Mouse (Mus musculus): ENCODE measurements around the gene Syngr2. TPM values are rescaled to one million over a fixed set of nuclear protein-coding genes. Genes with fewer than 3 reads are reported as not detected.
"Not testable (repeated sequence)": the region's sequence is repeated elsewhere in the genome, so short reads cannot be mapped to it uniquely, and the experiment has no call there.

Syngr2 gene
- polyA plus RNA-seq, 1 experiment from 2014 or later = 30.4 TPM

DNA sequence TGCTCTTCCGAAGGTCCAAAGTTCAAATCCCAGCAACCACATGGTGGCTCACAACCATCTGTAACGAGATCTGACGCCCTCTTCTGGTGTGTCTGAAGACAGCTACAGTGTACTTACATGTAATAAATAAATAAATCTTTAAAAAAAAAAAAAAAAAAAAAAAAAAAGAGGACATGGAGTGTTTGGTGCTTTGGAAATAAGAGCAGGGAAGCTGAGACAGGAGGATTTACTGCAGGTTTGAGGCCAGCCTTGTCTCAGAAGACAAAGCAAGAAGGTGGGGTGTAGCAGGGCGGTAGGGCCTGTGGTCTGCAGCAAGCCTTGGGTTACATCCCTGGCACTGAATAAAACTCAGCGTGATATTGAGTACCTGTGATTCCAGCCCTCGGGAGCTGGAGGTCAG lies 24.0 kb downstream of the Syngr2 start:
- H3K4me1 ChIP-seq (ENCODE audit: control insufficient read depth, insufficient read depth, low read length); H3K4me2 ChIP-seq (ENCODE audit: low read depth, low read length); H3K4me3 ChIP-seq (ENCODE audit: low read depth, low read length); H3K27ac ChIP-seq (replicated peaks; ENCODE audit: low read depth, low read length); H3K9me3 ChIP-seq (replicated peaks; ENCODE audit: control insufficient read depth, low read length); H3K27me3 ChIP-seq (ENCODE audit: control insufficient read depth, insufficient read depth, low read length); DNase-seq (ENCODE audit: low spot score); H3K36me3 ChIP-seq (replicated peaks; ENCODE audit: control insufficient read depth, insufficient read depth, low read depth, low read length); H3K9ac ChIP-seq (replicated peaks; ENCODE audit: low read length); ATAC-seq (replicated peaks; ENCODE audit: insufficient number of reproducible peaks, low FRiP score, low TSS enrichment, low read depth): not testable (repeated sequence)
- WGBS = 85% methylated on average over 4 of the region's 6 CpGs

- Histone ChIP-seq H3K4me3 (ENCODE audit: low read depth, low read length) (no peak overlapping the region), H3K9ac (replicated peaks; ENCODE audit: low read length) (no peak overlapping the region), H3K4me1 (ENCODE audit: control insufficient read depth, insufficient read depth, low read length) (no peaks in the 10 kb centered on the region; the same call in 1 of the 2 replicates), H3K36me3 (replicated peaks; ENCODE audit: control insufficient read depth, insufficient read depth, low read depth, low read length) (no peaks in the 10 kb centered on the region), H3K4me2 (ENCODE audit: low read depth, low read length) (no peak overlapping the region), H3K27me3 (ENCODE audit: control insufficient read depth, insufficient read depth, low read length) (no peaks in the 10 kb centered on the region), H3K9me3 (replicated peaks; ENCODE audit: control insufficient read depth, low read length) (no peaks in the 10 kb centered on the region), H3K27ac (replicated peaks; ENCODE audit: low read depth, low read length) (no peak overlapping the region)
- DNase-seq (ENCODE audit: low spot score) (no peak), ATAC-seq (replicated peaks; ENCODE audit: insufficient number of reproducible peaks, low FRiP score, low TSS enrichment, low read depth) (no peak)
- WGBS = 89% methylated on average over 8 of the region's 8 CpGs
Observed at GRCm38 (mm10) chr11:117834086-117834485, 24.6 kb downstream of the Syngr2 start.

GRCm38 (mm10) chr11:117836306-117836705 lies 26.8 kb downstream of the Syngr2 start:
- Histone ChIP-seq H3K9me3 (replicated peaks; ENCODE audit: control insufficient read depth, low read length) (no peaks in the 10 kb centered on the region), H3K4me3 (ENCODE audit: low read depth, low read length) (no peak overlapping the region), H3K27me3 (ENCODE audit: control insufficient read depth, insufficient read depth, low read length) (no peaks in the 10 kb centered on the region), H3K4me1 (ENCODE audit: control insufficient read depth, insufficient read depth, low read length) (no peaks in the 10 kb centered on the region), H3K4me2 (ENCODE audit: low read depth, low read length) (no peak overlapping the region; the same call in 1 of the 2 replicates), H3K36me3 (replicated peaks; ENCODE audit: control insufficient read depth, insufficient read depth, low read depth, low read length) (no peaks in the 10 kb centered on the region), H3K27ac (replicated peaks; ENCODE audit: low read depth, low read length) (no peak overlapping the region), H3K9ac (replicated peaks; ENCODE audit: low read length) (no peak overlapping the region)
- DNase-seq (ENCODE audit: low spot score) = peak; percentile 40
- no peak for ATAC-seq (replicated peaks; ENCODE audit: insufficient number of reproducible peaks, low FRiP score, low TSS enrichment, low read depth)
- 26% methylated on average over 13 of the region's 13 CpGs for WGBS

DNA sequence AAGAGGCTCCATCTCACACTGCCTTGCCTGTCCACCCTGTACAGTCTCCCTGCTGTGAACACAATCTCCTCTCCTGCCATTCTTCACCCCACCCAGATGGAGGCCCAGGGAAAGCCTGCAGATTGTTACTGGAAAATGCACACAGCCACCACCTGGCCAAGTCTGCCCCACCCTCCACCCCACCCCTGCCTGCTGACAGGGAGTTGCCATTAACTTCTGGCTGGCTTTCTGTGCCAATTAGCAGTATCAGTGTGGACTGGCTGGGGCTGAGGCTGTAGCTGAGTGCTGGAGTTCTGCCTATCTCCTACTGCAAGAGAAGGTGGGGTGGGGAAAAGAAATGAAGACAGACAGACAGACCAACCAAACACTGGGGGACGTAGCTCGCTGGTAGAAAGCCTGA lies 29.1 kb downstream of the Syngr2 start:
- Histone ChIP-seq H3K27me3 (ENCODE audit: control insufficient read depth, insufficient read depth, low read length) (no peaks in the 10 kb centered on the region), H3K4me1 (ENCODE audit: control insufficient read depth, insufficient read depth, low read length) (no peaks in the 10 kb centered on the region), H3K4me2 (ENCODE audit: low read depth, low read length) (no peak overlapping the region), H3K36me3 (replicated peaks; ENCODE audit: control insufficient read depth, insufficient read depth, low read depth, low read length) (no peaks in the 10 kb centered on the region), H3K27ac (replicated peaks; ENCODE audit: low read depth, low read length) (no peak overlapping the region), H3K9ac (replicated peaks; ENCODE audit: low read length) (no peak overlapping the region), H3K9me3 (replicated peaks; ENCODE audit: control insufficient read depth, low read length) (no peaks in the 10 kb centered on the region), H3K4me3 (ENCODE audit: low read depth, low read length) (no peak overlapping the region)
- WGBS = 87% methylated on average over 2 of the region's 2 CpGs
- no peak for DNase-seq (ENCODE audit: low spot score)
- ATAC-seq (replicated peaks; ENCODE audit: insufficient number of reproducible peaks, low FRiP score, low TSS enrichment, low read depth) = no peak

GRCm38 (mm10) chr11:117839021-117839420 lies 29.6 kb downstream of the Syngr2 start:
- ATAC-seq (replicated peaks; ENCODE audit: insufficient number of reproducible peaks, low FRiP score, low TSS enrichment, low read depth) (no peak), DNase-seq (ENCODE audit: low spot score) (no peak)
- Histone ChIP-seq H3K27ac (replicated peaks; ENCODE audit: low read depth, low read length) (no peak overlapping the region), H3K4me1 (ENCODE audit: control insufficient read depth, insufficient read depth, low read length) (no peaks in the 10 kb centered on the region), H3K27me3 (ENCODE audit: control insufficient read depth, insufficient read depth, low read length) (no peaks in the 10 kb centered on the region), H3K4me3 (ENCODE audit: low read depth, low read length) (no peak overlapping the region), H3K9me3 (replicated peaks; ENCODE audit: control insufficient read depth, low read length) (no peaks in the 10 kb centered on the region), H3K4me2 (ENCODE audit: low read depth, low read length) (no peak overlapping the region), H3K36me3 (replicated peaks; ENCODE audit: control insufficient read depth, insufficient read depth, low read depth, low read length) (no peaks in the 10 kb centered on the region), H3K9ac (replicated peaks; ENCODE audit: low read length) (no peak overlapping the region)
- WGBS = 79% methylated on average over 1 of the region's 1 CpGs

DNA sequence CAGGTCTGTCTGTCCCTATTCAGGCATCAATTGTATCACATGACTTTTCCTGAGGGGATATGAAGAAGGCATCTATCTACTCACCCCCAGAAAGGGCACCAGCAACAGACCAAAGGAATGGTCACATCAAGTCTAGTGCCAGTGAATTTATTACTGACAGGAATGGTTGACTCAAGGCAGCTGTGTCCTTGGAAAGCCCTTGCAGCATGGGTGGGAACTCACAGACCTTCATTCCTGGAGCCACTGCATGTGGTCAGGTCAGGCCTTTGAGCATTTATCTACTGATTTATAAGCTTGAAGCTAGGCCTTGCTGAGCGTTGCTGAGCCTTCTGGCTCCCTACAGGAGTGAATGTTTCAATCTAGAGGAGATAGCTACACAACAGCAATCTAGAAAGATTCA lies 31.4 kb downstream of the Syngr2 start:
- H3K4me3 ChIP-seq (ENCODE audit: low read depth, low read length) = no peak overlapping the region
- H3K27ac ChIP-seq (replicated peaks; ENCODE audit: low read depth, low read length) = no peak overlapping the region
- H3K36me3 ChIP-seq (replicated peaks; ENCODE audit: control insufficient read depth, insufficient read depth, low read depth, low read length) = no peaks in the 10 kb centered on the region
- H3K4me1 ChIP-seq (ENCODE audit: control insufficient read depth, insufficient read depth, low read length) = no peaks in the 10 kb centered on the region
- no peak overlapping the region for H3K9ac ChIP-seq (replicated peaks; ENCODE audit: low read length)
- ATAC-seq (replicated peaks; ENCODE audit: insufficient number of reproducible peaks, low FRiP score, low TSS enrichment, low read depth) (no peak), DNase-seq (ENCODE audit: low spot score) (no peak)
- WGBS = 57% methylated on average over 1 of the region's 1 CpGs
- no peaks in the 10 kb centered on the region for H3K9me3 ChIP-seq (replicated peaks; ENCODE audit: control insufficient read depth, low read length)
- H3K4me2 ChIP-seq (ENCODE audit: low read depth, low read length) = no peak overlapping the region
- no peaks in the 10 kb centered on the region for H3K27me3 ChIP-seq (ENCODE audit: control insufficient read depth, insufficient read depth, low read length)

DNA sequence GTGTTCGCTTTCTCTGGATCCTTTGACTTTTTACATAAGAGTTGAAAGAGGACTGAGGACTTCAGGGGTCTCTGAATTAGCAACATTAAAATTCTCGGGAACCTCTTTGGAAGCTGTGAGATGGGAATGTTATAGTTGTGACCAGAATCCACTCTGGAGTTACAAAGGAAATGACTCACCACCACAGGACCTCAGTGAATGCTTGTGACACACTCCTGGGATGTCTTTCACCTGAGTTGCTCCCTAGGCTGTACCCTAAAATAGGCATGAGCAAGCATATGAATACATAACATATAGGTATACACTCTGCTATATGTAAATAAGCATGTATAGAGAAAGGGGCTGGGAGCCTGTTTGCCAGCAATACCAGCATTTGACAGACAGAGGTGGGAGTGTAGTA lies 34.0 kb downstream of the Syngr2 start:
- ATAC-seq (replicated peaks; ENCODE audit: insufficient number of reproducible peaks, low FRiP score, low TSS enrichment, low read depth) = no peak
- WGBS = 93% methylated on average over 2 of the region's 2 CpGs

DNA sequence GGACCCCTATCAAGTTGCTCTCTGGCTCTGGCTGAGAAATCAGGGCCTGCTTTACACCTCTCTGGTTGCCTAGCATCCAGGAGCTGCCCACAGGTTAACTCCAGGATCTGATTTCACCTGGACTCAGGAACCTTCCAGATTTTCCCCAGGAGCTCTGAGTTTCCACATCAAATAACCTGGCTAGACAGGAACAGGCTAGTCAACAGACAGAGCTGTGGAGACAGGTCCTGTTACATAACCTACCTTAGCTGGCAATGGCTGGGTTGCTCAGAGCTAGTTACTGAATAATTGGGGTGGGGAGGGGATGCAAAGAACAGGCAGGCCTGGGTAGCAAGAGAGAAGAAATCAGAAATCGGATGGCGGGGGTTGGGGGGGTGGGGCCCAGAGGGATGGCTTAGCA lies 35.5 kb downstream of the Syngr2 start:
- H3K9ac ChIP-seq (replicated peaks; ENCODE audit: low read length) = no peak overlapping the region
- no peaks in the 10 kb centered on the region for H3K27me3 ChIP-seq (ENCODE audit: control insufficient read depth, insufficient read depth, low read length)
- H3K9me3 ChIP-seq (replicated peaks; ENCODE audit: control insufficient read depth, low read length) = no peaks in the 10 kb centered on the region
- H3K27ac ChIP-seq (replicated peaks; ENCODE audit: low read depth, low read length) = no peak overlapping the region
- H3K4me3 ChIP-seq (ENCODE audit: low read depth, low read length) = no peak overlapping the region
- no peak for ATAC-seq (replicated peaks; ENCODE audit: insufficient number of reproducible peaks, low FRiP score, low TSS enrichment, low read depth)
- no peaks in the 10 kb centered on the region for H3K4me1 ChIP-seq (ENCODE audit: control insufficient read depth, insufficient read depth, low read length)
- no peaks in the 10 kb centered on the region for H3K36me3 ChIP-seq (replicated peaks; ENCODE audit: control insufficient read depth, insufficient read depth, low read depth, low read length)
- no peak overlapping the region for H3K4me2 ChIP-seq (ENCODE audit: low read depth, low read length)
- DNase-seq (ENCODE audit: low spot score) = no peak
- WGBS = 70% methylated on average over 2 of the region's 2 CpGs

More for the DNA sequence above, 34.0 kb downstream of the Syngr2 start:
- DNase-seq (ENCODE audit: low spot score) = no peak
- H3K4me1 ChIP-seq (ENCODE audit: control insufficient read depth, insufficient read depth, low read length) = no peaks in the 10 kb centered on the region
- no peaks in the 10 kb centered on the region for H3K27me3 ChIP-seq (ENCODE audit: control insufficient read depth, insufficient read depth, low read length)
- no peaks in the 10 kb centered on the region for H3K36me3 ChIP-seq (replicated peaks; ENCODE audit: control insufficient read depth, insufficient read depth, low read depth, low read length)
- H3K27ac ChIP-seq (replicated peaks; ENCODE audit: low read depth, low read length) = no peak overlapping the region; the same call in 1 of the 2 replicates
- H3K9me3 ChIP-seq (replicated peaks; ENCODE audit: control insufficient read depth, low read length) = no peaks in the 10 kb centered on the region
- H3K4me3 ChIP-seq (ENCODE audit: low read depth, low read length) = no peak overlapping the region
- no peak overlapping the region for H3K4me2 ChIP-seq (ENCODE audit: low read depth, low read length)
- H3K9ac ChIP-seq (replicated peaks; ENCODE audit: low read length) = no peak overlapping the region

All from embryonic facial prominence, embryonic 11.5 days (tissue).